Mouse (Mus musculus) erythroblast, embryonic 14.5 days (primary cell): ENCODE data around the gene Sox5.

Experiments
- GATA1 ChIP-seq: IDR thresholded peaks from 2 replicates; pipeline ENCODE4 v1.6.1; 2012; ENCODE audit warnings: low read length, inconsistent platforms, mixed read lengths
- TAL1 ChIP-seq: IDR thresholded peaks from 3 replicates; pipeline ENCODE4 v1.6.1; 2012; ENCODE audit warnings: low read length, inconsistent platforms, mixed read lengths

DNA sequence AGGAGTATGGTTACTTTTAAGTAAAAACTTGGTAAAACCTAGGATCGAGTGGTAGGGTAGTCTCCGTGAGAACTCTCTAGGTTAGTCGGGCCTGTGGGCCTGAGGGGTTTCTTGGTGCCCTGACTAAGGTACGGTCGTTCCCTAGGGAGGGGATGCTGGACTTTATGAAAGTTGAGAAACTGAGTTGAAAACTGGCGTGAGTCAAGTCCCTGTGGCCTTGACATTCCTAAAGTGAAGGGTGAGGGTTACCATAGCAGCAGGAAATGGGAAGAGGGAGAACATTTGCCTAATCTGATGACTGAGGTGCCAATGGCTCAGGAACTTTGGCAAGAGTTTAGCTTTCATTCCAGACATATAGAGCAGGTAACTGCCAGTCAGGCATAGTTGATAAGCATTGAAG, 956.7 kb downstream of the Sox5 start:
- TF ChIP-seq TAL1 (no peak), GATA1 (no peak)
